ENCODE assay signal across 22 mouse cellular contexts in the genomic region with DNA sequence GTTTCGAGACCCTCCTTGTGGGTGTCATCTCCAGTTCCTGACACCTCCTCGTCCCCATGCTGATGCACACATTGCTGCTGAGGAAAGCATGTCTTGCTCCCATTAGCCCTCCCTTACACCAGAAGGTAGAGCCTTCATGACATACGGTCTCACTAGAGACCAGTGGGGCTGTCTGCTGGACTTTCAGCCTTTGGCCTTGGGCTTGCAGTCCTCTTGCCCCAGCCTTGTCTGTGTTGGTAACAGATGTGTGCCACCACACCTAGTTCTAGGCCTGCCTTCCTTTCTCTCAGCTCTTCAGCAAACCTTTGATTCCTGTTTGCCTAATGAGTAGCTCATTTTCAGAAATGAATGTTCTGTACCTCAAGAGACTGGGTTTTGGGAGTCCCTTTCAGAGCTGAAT. TPM values are rescaled to one million over a fixed set of nuclear protein-coding genes. Genes with fewer than 3 reads are reported as not detected.
A peak's percentile ranks its signal among the peaks of the same experiment; 100 is the strongest.
DNase-seq lines count a peak whose midpoint lies in the region; ATAC-seq and TF ChIP-seq lines count a peak whose summit lies in the region.
"Had no signal": no experiment of that assay in that cellular context is flagged by ENCODE, and none has a peak within 500 bp of the region (broad histone marks: within the 10 kb centered on the region; RNA-seq: fewer than 3 reads in every experiment).

No protein-coding gene starts in this region.

- peaks cover 59% of the 10 kb centered on the region for H3K4me1 ChIP-seq in kidney, adult 2 months (ENCODE audit: control insufficient read depth, insufficient read depth, low read length)
- H3K4me1 ChIP-seq in hindbrain, embryonic 12.5 days: peaks cover 27% of the 10 kb centered on the region

- no peaks in the 10 kb centered on the region; the same call in 1 of the 2 replicates for H3K36me3 ChIP-seq in kidney, adult 2 months (ENCODE audit: control insufficient read depth, insufficient read depth, low read length)
- no peaks in the 10 kb centered on the region for H3K36me3 ChIP-seq in hindbrain, embryonic 12.5 days
- H3K36me3 ChIP-seq: forebrain, embryonic 15.5 days; heart, embryonic 15.5 days had no signal

- H3K4me3 ChIP-seq in kidney, adult 2 months (ENCODE audit: insufficient read depth, low read depth, low read length): no peak overlapping the region
- H3K4me3 ChIP-seq in layer of hippocampus, adult 2 months: no peak overlapping the region
- H3K4me3 ChIP-seq in hindbrain, embryonic 12.5 days: no peak overlapping the region
- H3K4me3 ChIP-seq: forebrain, embryonic 15.5 days; heart, embryonic 15.5 days had no signal

- no peaks in the 10 kb centered on the region for H3K9me3 ChIP-seq in hindbrain, embryonic 12.5 days (replicated peaks)
- H3K9me3 ChIP-seq: forebrain, embryonic 15.5 days; heart, embryonic 15.5 days had no signal

- H3K4me2 ChIP-seq in hindbrain, embryonic 12.5 days (replicated peaks): no peak overlapping the region
- H3K4me2 ChIP-seq: forebrain, embryonic 15.5 days; heart, embryonic 11.5 days; heart, embryonic 15.5 days; hindbrain, embryonic 14.5 days had no signal

- no peaks in the 10 kb centered on the region for H3K27me3 ChIP-seq in kidney, adult 2 months (replicated peaks; ENCODE audit: control insufficient read depth, insufficient read depth, low read length)
- no peaks in the 10 kb centered on the region; the same call in 1 of the 2 replicates for H3K27me3 ChIP-seq in hindbrain, embryonic 12.5 days
- H3K27me3 ChIP-seq: forebrain, embryonic 15.5 days; heart, embryonic 15.5 days had no signal

- no peak for ATAC-seq in hindbrain, embryonic 12.5 days (ENCODE audit: low FRiP score)

- TF ChIP-seq POLR2A in kidney, adult 2 months (IDR thresholded peaks at IDR 0.05; ENCODE audit: low read depth, low read length): no peak

- no peak for TF ChIP-seq CTCF in kidney, adult 2 months (conservative IDR thresholded peaks at IDR 0.05; ENCODE audit: insufficient read depth, insufficient read length, low read depth, low read length)
- no peak for TF ChIP-seq CTCF in layer of hippocampus, adult 2 months (conservative IDR thresholded peaks at IDR 0.05)

- 73% methylated on average over 3 of the region's 3 CpGs for WGBS in kidney, adult 2 months
- WGBS in hindbrain, embryonic 12.5 days: 91% methylated on average over 3 of the region's 3 CpGs

- H3K9ac ChIP-seq in hindbrain, embryonic 12.5 days: no peak overlapping the region
- H3K9ac ChIP-seq: forebrain, embryonic 15.5 days; heart, embryonic 15.5 days; hindbrain, embryonic 14.5 days had no signal

- peak; percentile 73 for DNase-seq in kidney, adult 2 months
- DNase-seq in kidney, postnatal 14 days: no peak
- DNase-seq in layer of hippocampus, adult 2 months (ENCODE audit: low spot score in 2 of 2): no peak
- DNase-seq in layer of hippocampus, postnatal 36 days: no peak
- peak; percentile 39 to 75 for DNase-seq in kidney, postnatal 25 days
- DNase-seq: adrenal gland, adult 2 months; adrenal gland, postnatal 25 days; cerebellum, adult 18-20 months; cerebellum, adult 9-11 months; cerebellum, postnatal 36 days; gastrocnemius, postnatal 36 days; heart, adult 11 months; heart, postnatal 14 days had no signal

- H3K27ac ChIP-seq in kidney, adult 2 months (ENCODE audit: insufficient read depth, low read depth, low read length): peak overlapping the region; percentile 54
- peak overlapping the region; percentile 43; the same call in 1 of the 2 replicates for H3K27ac ChIP-seq in layer of hippocampus, adult 2 months
- no peak overlapping the region for H3K27ac ChIP-seq in hindbrain, embryonic 12.5 days
- H3K27ac ChIP-seq: forebrain, embryonic 15.5 days; heart, embryonic 15.5 days had no signal

RNA-seq across cellular contexts. Expression of gene Snx29, which starts 45.7 kb away (rescaled TPM):
- 64.8 and 75.4 TPM in 2 replicates for polyA plus RNA-seq in kidney, adult 2 months (2012; rRNA removed)
- total RNA-seq in layer of hippocampus, adult 2 months (2021): 10 to 100 TPM; 23.8 to 24.9 TPM
- 10 to 100 TPM; 23.4 to 31.6 TPM for total RNA-seq in layer of hippocampus, postnatal 36 days (2021)
- polyA plus RNA-seq in hindbrain, embryonic 12.5 days (2016; fragmentation: Nextera tagmentation; extraction: Ambion mirVana): 19.0 and 19.2 TPM in 2 replicates

RNA-seq across cellular contexts. Expression of gene Tnfrsf17, which starts 54.8 kb away (rescaled TPM):
- 0.16 and 0.27 TPM in 2 replicates for polyA plus RNA-seq in kidney, adult 2 months (2012; rRNA removed)
- total RNA-seq in layer of hippocampus, adult 2 months (2021): not detected
- not detected for total RNA-seq in layer of hippocampus, postnatal 36 days (2021)
- not detected in 2 replicates for polyA plus RNA-seq in hindbrain, embryonic 12.5 days (2016; fragmentation: Nextera tagmentation; extraction: Ambion mirVana)
- total RNA-seq: adrenal gland, adult 2 months; adrenal gland, postnatal 25 days; gastrocnemius, adult 8-10 months; gastrocnemius, postnatal 36 days; heart, postnatal 14 days; hematopoietic stem cell, adult 5-6 weeks had no signal
- polyA plus RNA-seq: adrenal gland, adult 2 months; embryonic facial prominence, embryonic 11.5 days; forebrain, embryonic 11.5 days; forebrain, embryonic 15.5 days; heart, embryonic 11.5 days; hindbrain, embryonic 14.5 days had no signal

Comparison
In these comparisons a context has a peak if more than half of its experiments do, and no peak if none do; other contexts are left out.
1. DNase-seq: peak in kidney, adult 2 months (single experiment) and kidney, postnatal 25 days (2 of 2); none in kidney, postnatal 14 days (single experiment), layer of hippocampus, adult 2 months (0 of 2) and layer of hippocampus, postnatal 36 days (0 of 2).